Mouse (Mus musculus): Measurements from ENCODE around the gene Dock11. TPM values are rescaled to one million over a fixed set of nuclear protein-coding genes. Genes with fewer than 3 reads are reported as not detected.

Dock11 gene
- polyA plus RNA-seq, 1 experiment from 2014 or later, result 28.6 TPM

Other genes with a start within 250 kb of the Dock11 start
- 3.3 and 3.4 TPM in 2 replicates for gene Il13ra1, start 223.3 kb downstream of the Dock11 start, polyA plus RNA-seq (2016; fragmentation: Nextera tagmentation; extraction: Ambion mirVana)

Measured in forebrain, embryonic 12.5 days (tissue).